ENCODE assay signal across 8 mouse cellular contexts in the genomic region with DNA sequence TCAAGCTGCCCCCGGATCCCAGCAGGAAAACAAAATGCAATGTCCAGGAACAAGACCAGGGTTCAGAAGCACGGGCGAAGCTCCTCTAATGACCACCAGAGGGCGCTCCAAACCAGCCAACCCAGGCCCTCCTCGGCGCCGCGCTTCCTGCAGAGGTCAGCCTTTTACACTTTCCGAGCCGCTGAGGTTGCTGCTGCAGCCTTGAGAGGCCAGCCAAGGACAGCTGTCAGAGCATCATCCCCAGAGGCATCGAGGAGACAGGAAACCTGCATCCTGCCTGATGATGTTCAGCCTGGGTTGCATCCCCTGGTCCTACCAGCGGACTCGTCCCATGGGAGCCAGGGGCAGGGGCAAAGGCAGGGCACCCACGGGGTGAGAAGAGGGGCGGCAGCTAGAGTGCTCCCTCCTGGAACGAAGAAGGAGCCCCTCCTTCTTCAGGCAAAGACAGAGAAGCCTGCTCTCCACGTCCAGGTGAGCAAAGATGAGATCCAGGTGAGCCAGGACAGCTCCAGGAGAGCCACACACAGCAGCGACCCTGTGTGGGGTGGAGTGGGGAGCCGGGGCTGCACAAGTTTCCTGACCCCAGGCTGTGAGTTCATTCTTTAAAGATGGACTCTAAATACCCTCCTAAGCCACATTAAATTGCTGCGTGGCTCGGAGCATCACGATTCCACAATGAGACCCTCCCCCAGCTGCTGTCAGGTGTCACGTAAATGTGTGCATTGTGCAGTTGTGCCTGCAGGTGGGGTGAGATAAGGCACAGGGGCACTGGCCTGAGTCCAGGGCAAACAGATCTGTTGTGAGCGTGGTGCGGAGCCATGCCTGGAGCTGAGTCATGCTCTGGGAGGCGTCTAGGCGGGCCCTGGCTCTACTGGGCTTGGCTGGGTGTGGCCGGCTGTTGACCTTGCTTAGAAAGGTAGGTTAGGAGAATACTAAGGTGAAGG. TPM values are rescaled to one million over a fixed set of nuclear protein-coding genes. Genes with fewer than 3 reads are reported as not detected.
DNase-seq lines count a peak whose midpoint lies in the region; ATAC-seq lines count a peak whose summit lies in the region.

A gene (plus strand): TSS at position 204 of the 944 bp plus-strand sequence.

- peak; percentile 92 for DNase-seq in NIH3T3 (ENCODE audit: low read depth)
- DNase-seq in cerebellum, postnatal 14 days, result peak; percentile 92 to 93
- peak; percentile 76 to 86 for DNase-seq in frontal cortex, postnatal 25 days (ENCODE audit: low spot score in 2 of 2)
- peak; percentile 90 for DNase-seq in hindbrain, embryonic 14.5 days (ENCODE audit: low spot score)
- DNase-seq in layer of hippocampus, postnatal 25 days (ENCODE audit: extremely low spot score in 1 of 2, low spot score in 1 of 2), result peak; percentile 77 to 94
- DNase-seq in lung, postnatal 14 days, result peak; percentile 87
- DNase-seq in ovary, postnatal 36 days (ENCODE audit: low spot score), result peak; percentile 84
- DNase-seq in thymus, postnatal 14 days, result peak; percentile 75

- H3K27me3 ChIP-seq in hindbrain, embryonic 14.5 days (ENCODE audit: control insufficient read depth, insufficient read depth, low read length), result no peaks in the 10 kb centered on the region

- peak within 1 kb of the TSS; percentile 53 for H3K9ac ChIP-seq in hindbrain, embryonic 14.5 days

- H3K36me3 ChIP-seq in hindbrain, embryonic 14.5 days (replicated peaks; ENCODE audit: control insufficient read depth, insufficient read depth), result no peaks in the 10 kb centered on the region

- peak within 1 kb of the TSS; percentile 55 for H3K4me2 ChIP-seq in hindbrain, embryonic 14.5 days (replicated peaks)

- H3K9me3 ChIP-seq in hindbrain, embryonic 14.5 days (ENCODE audit: control insufficient read depth, low read length), result no peaks in the 10 kb centered on the region

- H3K4me3 ChIP-seq in hindbrain, embryonic 14.5 days (replicated peaks; ENCODE audit: low read length), result peak within 1 kb of the TSS; percentile 22

- 17% methylated on average over 28 of the region's 28 CpGs for WGBS in hindbrain, embryonic 14.5 days

- ATAC-seq in hindbrain, embryonic 14.5 days (ENCODE audit: low FRiP score), result peak; percentile 75

- H3K4me1 ChIP-seq in hindbrain, embryonic 14.5 days (replicated peaks; ENCODE audit: control insufficient read depth, insufficient read depth, low read length), result no peaks in the 10 kb centered on the region; the same call in 1 of the 2 replicates

- H3K27ac ChIP-seq in hindbrain, embryonic 14.5 days, result no peak within 1 kb of the TSS

RNA-seq across cellular contexts. Expression of the gene that starts here (rescaled TPM):
- polyA plus RNA-seq in hindbrain, embryonic 14.5 days (2014; fragmentation: Nextera tagmentation; extraction: Ambion mirVana), result 2.8 and 3.5 TPM in 2 replicates
- 1 to 10 TPM; 7.5 to 8.4 TPM for total RNA-seq in layer of hippocampus, postnatal 25 days (2021)
